Mouse (Mus musculus) embryonic facial prominence, embryonic 11.5 days (tissue): ENCODE measurements around the gene Bcor. TPM values are rescaled to one million over a fixed set of nuclear protein-coding genes. Genes with fewer than 3 reads are reported as not detected.

Source experiments
- ATAC-seq: fragments of 200-750 bp; cut with Nextera tagmentation; replicated peaks from 2 replicates; pipeline ENCODE4 v1.8.0; 2017; ENCODE audit warnings: low read depth; ENCODE audit not compliant: insufficient number of reproducible peaks, low FRiP score, low TSS enrichment
- DNase-seq: peaks from one replicate; pipeline ENCODE4 v3.0.0-alpha.2; 2015; ENCODE audit warnings: low spot score
- H3K27ac ChIP-seq: fragments of 300-500 bp; sonication (generic); replicated peaks from 2 replicates; pipeline ENCODE4 v1.5.1; 2014; ENCODE audit warnings: mild to moderate bottlenecking, low read depth, low read length, control low read depth
- H3K27me3 ChIP-seq: fragments of 300-500 bp; sonication (generic); 2 replicates; pipeline ENCODE4 v1.6.1; 2014; ENCODE audit warnings: mild to moderate bottlenecking, low read length, moderate library complexity, mixed read lengths; ENCODE audit not compliant: control insufficient read depth, insufficient read depth
- H3K36me3 ChIP-seq: fragments of 300-500 bp; sonication (generic); replicated peaks from 2 replicates; pipeline ENCODE4 v1.6.1; 2014; ENCODE audit warnings: low read depth, mild to moderate bottlenecking, low read length, moderate library complexity, mixed read lengths; ENCODE audit not compliant: control insufficient read depth, insufficient read depth
- H3K4me1 ChIP-seq: fragments of 300-500 bp; sonication (generic); 2 replicates; pipeline ENCODE4 v1.6.1; 2014; ENCODE audit warnings: low read length, mixed read lengths; ENCODE audit not compliant: control insufficient read depth, insufficient read depth
- H3K4me2 ChIP-seq: fragments of 300-500 bp; sonication (generic); 2 replicates; pipeline ENCODE4 v1.6.1; 2014; ENCODE audit warnings: low read depth, mild to moderate bottlenecking, control low read depth, low read length, moderate library complexity
- H3K4me3 ChIP-seq: fragments of 300-500 bp; sonication (generic); 2 replicates; pipeline ENCODE4 v1.5.1; 2014; ENCODE audit warnings: low read depth, low read length, control low read depth
- H3K9ac ChIP-seq: fragments of 300-500 bp; sonication (generic); replicated peaks from 2 replicates; pipeline ENCODE4 v1.6.1; 2014; ENCODE audit warnings: mild to moderate bottlenecking, control low read depth, low read length
- H3K9me3 ChIP-seq: fragments of 300-500 bp; sonication (generic); replicated peaks from 2 replicates; pipeline ENCODE4 v1.6.1; 2016; ENCODE audit warnings: mild to moderate bottlenecking, low read length, inconsistent platforms, mixed read lengths; ENCODE audit not compliant: control insufficient read depth
- WGBS: fragments of 180-500 bp; shearing (Covaris S2); extraction: QIAGEN DNeasy Blood & Tissue Kit; methylation state at CpG from one replicate; pipeline ENCODE4 v1.1.7; 2014; 5-methylcytosine and 5-hydroxymethylcytosine counted together
- polyA plus RNA-seq: library from polyadenylated mRNA; unstranded; fragments of >200 nt; fragmentation: Nextera tagmentation; extraction: Ambion mirVana; gene quantifications from 2 replicates; pipeline ENCODE4 v1.2.1, GENCODE M21; 2014

Bcor gene
- polyA plus RNA-seq, 1 experiment from 2014 or later: 26.9 TPM

GRCm38 (mm10) chrX:12164591-12165529, 4.7 kb upstream of the Bcor start:
- Histone ChIP-seq H3K4me2 (no peak overlapping the region), H3K27ac (no peak overlapping the region), H3K9me3 (no peaks in the 10 kb centered on the region), H3K27me3 (peaks cover 5% of the 10 kb centered on the region), H3K9ac (no peak overlapping the region), H3K4me3 (no peak overlapping the region), H3K4me1 (no peaks in the 10 kb centered on the region), H3K36me3 (no peaks in the 10 kb centered on the region)
- WGBS: 38% methylated on average over 11 of the region's 11 CpGs
- no peak for ATAC-seq
- DNase-seq: no peak

DNA sequence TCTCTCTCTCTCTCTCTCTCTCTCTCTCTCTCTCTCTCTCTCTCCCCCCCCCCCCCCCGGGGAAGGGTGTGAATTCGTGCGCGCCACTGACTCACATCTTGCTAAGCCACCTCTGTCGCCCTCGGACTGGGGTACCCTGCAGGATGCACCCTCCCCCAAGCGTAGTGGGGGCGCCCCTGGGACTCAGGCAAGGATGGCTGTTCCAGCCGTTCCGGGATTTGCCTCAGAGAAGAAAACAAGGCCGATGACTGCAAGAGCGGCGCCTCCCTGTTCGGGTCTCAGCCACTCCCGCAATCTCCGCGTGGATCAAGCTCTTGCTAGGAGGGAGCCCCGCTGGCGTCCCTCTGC, 647 bp downstream of the Bcor start:
- Histone ChIP-seq H3K27ac (peak overlapping the region; percentile 85), H3K4me2 (peak overlapping the region; percentile 67), H3K36me3 (no peaks in the 10 kb centered on the region), H3K9me3 (no peaks in the 10 kb centered on the region), H3K4me3 (peak overlapping the region; percentile 42), H3K27me3 (peaks cover 27% of the 10 kb centered on the region), H3K9ac (peak overlapping the region; percentile 68), H3K4me1 (no peaks in the 10 kb centered on the region; the same call in 1 of the 2 replicates)
- ATAC-seq: no peak
- DNase-seq: no peak
- WGBS: 3% methylated on average over 12 of the region's 19 CpGs

DNA sequence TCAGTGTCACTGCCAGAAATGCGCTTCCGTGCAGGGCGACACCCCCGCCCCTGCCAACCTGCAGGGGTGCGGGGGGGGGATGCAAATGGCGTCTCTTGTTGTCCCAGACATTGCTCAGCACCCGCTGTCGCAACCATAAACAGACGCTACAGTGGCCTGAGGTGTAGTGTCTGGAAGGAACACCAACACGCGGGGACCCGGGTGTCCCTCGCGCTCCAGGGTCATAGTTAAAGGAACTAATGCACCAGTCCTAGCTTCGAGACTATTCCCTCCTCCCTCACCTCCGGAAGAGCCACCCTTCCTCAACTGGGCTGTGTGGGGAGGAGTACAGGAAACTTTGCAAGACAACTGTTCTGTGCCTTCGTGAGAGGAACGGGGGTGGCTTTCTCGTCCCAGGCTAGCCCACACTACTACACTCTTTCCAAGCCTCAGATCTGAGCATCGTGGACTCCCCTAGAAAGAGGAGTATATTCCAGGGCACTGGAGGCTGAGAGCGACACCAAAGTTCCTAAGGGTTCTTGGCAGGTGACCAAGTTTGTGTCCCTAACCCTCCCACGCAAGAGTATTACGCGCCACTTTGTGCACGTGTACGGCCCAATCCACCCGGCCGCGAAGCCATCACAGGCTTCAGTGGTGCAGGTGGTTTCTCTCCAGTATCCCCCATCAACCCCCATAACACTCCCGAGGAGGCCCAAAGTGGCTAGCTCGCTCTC, 1.2 kb downstream of the Bcor start:
- peak overlapping the region; percentile 42 for H3K4me3 ChIP-seq
- H3K9me3 ChIP-seq: no peaks in the 10 kb centered on the region
- ATAC-seq (no peak), DNase-seq (no peak)
- H3K4me2 ChIP-seq: peak overlapping the region; percentile 67
- 8% methylated on average over 31 of the region's 31 CpGs for WGBS
- peaks cover 29% of the 10 kb centered on the region for H3K27me3 ChIP-seq
- H3K27ac ChIP-seq: peak overlapping the region; percentile 85
- no peaks in the 10 kb centered on the region; the same call in 1 of the 2 replicates for H3K4me1 ChIP-seq
- H3K36me3 ChIP-seq: no peaks in the 10 kb centered on the region
- H3K9ac ChIP-seq: peak overlapping the region; percentile 68

DNA sequence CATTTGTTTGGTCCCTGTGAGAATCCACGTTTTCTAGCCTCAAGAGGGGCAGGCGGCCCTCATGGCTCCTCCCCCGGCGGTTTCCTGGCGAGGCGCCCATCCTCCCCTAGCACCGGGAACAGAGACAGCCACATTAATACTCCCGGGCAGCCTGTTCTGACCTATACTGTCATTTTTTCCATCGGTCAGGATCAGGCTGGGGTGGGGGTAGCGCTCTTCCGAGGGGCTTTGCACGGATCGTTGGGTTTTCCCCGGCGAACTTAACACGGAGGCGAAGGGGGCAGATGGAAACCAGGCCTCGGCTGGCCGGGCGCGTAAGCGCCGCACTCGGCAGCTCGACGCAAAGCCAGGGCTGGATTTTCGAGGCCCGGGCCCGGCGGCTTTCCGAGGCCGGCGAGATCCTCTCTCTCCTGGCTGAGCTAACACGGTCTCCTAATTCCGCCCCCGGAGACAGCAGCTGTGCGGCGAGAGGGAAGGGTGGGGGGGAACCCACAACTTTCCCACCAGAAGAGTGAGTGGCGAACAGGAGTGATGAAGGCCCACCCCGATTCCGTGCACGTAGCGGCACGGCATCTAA, 1.8 kb downstream of the Bcor start:
- peak overlapping the region; percentile 52 for H3K27ac ChIP-seq
- H3K4me1 ChIP-seq: no peaks in the 10 kb centered on the region; the same call in 1 of the 2 replicates
- H3K9ac ChIP-seq: 0 out of 2 replicates have a peak overlapping the region, but pooled peaks have one; percentile 6

DNA sequence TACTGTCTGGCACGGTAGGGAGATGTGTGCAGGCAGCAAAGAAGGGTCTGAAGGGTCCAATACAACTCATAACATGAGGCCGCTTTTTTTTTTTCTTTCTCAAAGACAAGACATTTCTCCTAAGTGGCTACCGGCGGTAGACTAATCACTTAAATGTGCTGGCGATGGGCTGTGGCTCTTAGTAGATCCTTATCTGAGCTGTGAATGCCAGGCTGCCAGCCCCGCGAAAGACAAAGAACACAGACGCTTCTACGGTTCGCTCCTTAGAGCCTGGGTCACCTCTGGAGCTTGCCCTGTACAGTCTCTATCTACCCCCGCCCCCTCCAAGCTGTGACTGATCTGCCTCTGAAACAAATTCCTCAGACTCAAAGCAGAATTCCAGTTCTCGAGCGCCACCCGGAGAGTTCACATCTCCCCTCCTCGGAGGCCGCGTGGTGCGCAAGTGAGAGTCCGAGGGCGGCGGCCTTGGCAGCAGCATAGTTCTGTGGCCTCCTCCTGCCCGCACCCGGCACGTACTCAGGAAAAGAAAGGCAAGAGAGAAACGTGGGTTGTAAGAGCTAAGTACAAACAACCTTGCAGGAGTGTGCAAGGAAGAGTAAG, 2.7 kb downstream of the Bcor start:
- ATAC-seq: no peak
- Histone ChIP-seq H3K9ac (peak overlapping the region; percentile 18; the same call in 1 of the 2 replicates), H3K27me3 (peaks cover 29% of the 10 kb centered on the region), H3K4me2 (peak overlapping the region; percentile 67; the same call in 1 of the 2 replicates), H3K9me3 (no peaks in the 10 kb centered on the region), H3K27ac (no peak overlapping the region), H3K4me3 (no peak overlapping the region), H3K4me1 (no peaks in the 10 kb centered on the region; the same call in 1 of the 2 replicates), H3K36me3 (no peaks in the 10 kb centered on the region)
- no peak for DNase-seq
- WGBS: 3% methylated on average over 25 of the region's 25 CpGs

More for the DNA sequence above, 1.8 kb downstream of the Bcor start:
- 2% methylated on average over 41 of the region's 44 CpGs for WGBS
- peak; percentile 78 for DNase-seq
- Histone ChIP-seq H3K27me3 (peaks cover 29% of the 10 kb centered on the region), H3K9me3 (no peaks in the 10 kb centered on the region), H3K36me3 (no peaks in the 10 kb centered on the region), H3K4me3 (peak overlapping the region; percentile 21; the same call in 1 of the 2 replicates), H3K4me2 (peak overlapping the region; percentile 67)
- peak; percentile 41 for ATAC-seq

DNA sequence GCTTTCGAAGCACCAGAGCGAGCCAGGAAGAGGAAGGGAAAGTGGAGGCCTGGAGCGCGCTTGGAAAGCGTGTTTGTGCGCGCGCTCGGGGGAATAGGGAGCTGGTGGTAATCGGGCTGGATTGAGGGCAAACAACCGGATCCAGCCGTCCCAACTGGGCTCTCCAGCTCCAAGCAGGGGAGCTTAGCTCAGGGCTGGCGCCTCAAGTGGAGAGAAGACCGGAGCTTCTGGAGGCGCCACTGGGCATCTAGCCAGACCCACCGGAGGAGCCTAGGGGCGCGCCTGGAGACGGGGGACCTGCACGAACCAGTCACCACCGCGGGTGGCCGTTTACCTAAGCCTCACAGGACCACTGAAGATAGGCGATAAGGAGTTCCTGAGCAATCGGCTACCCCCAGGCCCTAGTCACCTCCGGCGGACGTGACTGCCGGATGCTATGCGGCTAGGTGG, 4.3 kb downstream of the Bcor start:
- peaks cover 37% of the 10 kb centered on the region for H3K27me3 ChIP-seq
- 4% methylated on average over 30 of the region's 30 CpGs for WGBS
- DNase-seq: no peak

GRCm38 (mm10) chrX:12155068-12155840, 4.9 kb downstream of the Bcor start:
- ATAC-seq: no peak
- peak overlapping the region; percentile 37 for H3K4me2 ChIP-seq
- no peak overlapping the region for H3K4me3 ChIP-seq
- H3K9me3 ChIP-seq: no peaks in the 10 kb centered on the region
- no peak overlapping the region for H3K27ac ChIP-seq
- no peaks in the 10 kb centered on the region for H3K36me3 ChIP-seq
- WGBS: 7% methylated on average over 30 of the region's 30 CpGs
- H3K9ac ChIP-seq: no peak overlapping the region; the same call in 1 of the 2 replicates
- peaks cover 35% of the 10 kb centered on the region for H3K27me3 ChIP-seq
- DNase-seq: no peak
- no peaks in the 10 kb centered on the region; the same call in none of the 2 replicates for H3K4me1 ChIP-seq

More for the DNA sequence above, 4.3 kb downstream of the Bcor start:
- Histone ChIP-seq H3K4me3 (no peak overlapping the region), H3K4me2 (peak overlapping the region; percentile 37), H3K27ac (no peak overlapping the region), H3K9ac (no peak overlapping the region; the same call in 1 of the 2 replicates), H3K9me3 (no peaks in the 10 kb centered on the region), H3K4me1 (no peaks in the 10 kb centered on the region; the same call in 1 of the 2 replicates), H3K36me3 (no peaks in the 10 kb centered on the region)
- no peak for ATAC-seq
